ENCODE assay signal across 12 mouse cellular contexts in genomic region chr1:106666140-106667088, GRCm38 (mm10). TPM values are rescaled to one million over a fixed set of nuclear protein-coding genes. Genes with fewer than 3 reads are reported as not detected.
DNase-seq lines count a peak whose midpoint lies in the region; ATAC-seq and TF ChIP-seq lines count a peak whose summit lies in the region.
"Had no signal": no experiment of that assay in that cellular context is flagged by ENCODE, and none has a peak within 500 bp of the region (broad histone marks: within the 10 kb centered on the region; RNA-seq: fewer than 3 reads in every experiment).

No protein-coding gene starts in this region.

- no peaks in the 10 kb centered on the region for H3K36me3 ChIP-seq in kidney, embryonic 14.5 days (ENCODE audit: control insufficient read depth, insufficient read depth, low read length)
- H3K36me3 ChIP-seq in stomach, embryonic 14.5 days (ENCODE audit: control insufficient read depth, insufficient read depth, low read length), result no peaks in the 10 kb centered on the region
- H3K36me3 ChIP-seq in stomach, postnatal 0 days (ENCODE audit: control insufficient read depth, insufficient read depth, low read length), result no peaks in the 10 kb centered on the region
- H3K36me3 ChIP-seq: heart, embryonic 13.5 days; neural tube, embryonic 13.5 days had no signal

- no peak for TF ChIP-seq CTCF in stomach, postnatal 0 days (IDR thresholded peaks at IDR 0.05; ENCODE audit: low read depth)

- no peaks in the 10 kb centered on the region for H3K9me3 ChIP-seq in kidney, embryonic 14.5 days (ENCODE audit: control insufficient read depth, low read length)
- no peaks in the 10 kb centered on the region for H3K9me3 ChIP-seq in stomach, embryonic 14.5 days (ENCODE audit: control insufficient read depth, low read depth, low read length)
- no peaks in the 10 kb centered on the region for H3K9me3 ChIP-seq in stomach, postnatal 0 days (ENCODE audit: control insufficient read depth, low read length)
- H3K9me3 ChIP-seq: heart, embryonic 13.5 days; neural tube, embryonic 13.5 days had no signal

- H3K4me1 ChIP-seq in kidney, embryonic 14.5 days (ENCODE audit: control insufficient read depth, insufficient read depth, low read length), result peaks cover 32% of the 10 kb centered on the region
- peaks cover 14% of the 10 kb centered on the region for H3K4me1 ChIP-seq in stomach, embryonic 14.5 days (ENCODE audit: control insufficient read depth, insufficient read depth, low read length)
- H3K4me1 ChIP-seq in stomach, postnatal 0 days (replicated peaks; ENCODE audit: control insufficient read depth, insufficient read depth), result no peaks in the 10 kb centered on the region

- H3K4me3 ChIP-seq in kidney, embryonic 14.5 days (ENCODE audit: low read length), result no peak overlapping the region
- no peak overlapping the region for H3K4me3 ChIP-seq in stomach, embryonic 14.5 days (ENCODE audit: low read depth, low read length)
- H3K4me3 ChIP-seq in stomach, postnatal 0 days (ENCODE audit: low read depth, low read length), result no peak overlapping the region
- H3K4me3 ChIP-seq: heart, embryonic 13.5 days; neural tube, embryonic 13.5 days had no signal

- no peak overlapping the region for H3K4me2 ChIP-seq in kidney, embryonic 14.5 days (replicated peaks; ENCODE audit: low read depth, low read length)
- no peak overlapping the region for H3K4me2 ChIP-seq in stomach, embryonic 14.5 days (replicated peaks; ENCODE audit: low read depth, low read length)
- H3K4me2 ChIP-seq in stomach, postnatal 0 days (replicated peaks; ENCODE audit: low read depth), result no peak overlapping the region
- H3K4me2 ChIP-seq: heart, embryonic 13.5 days; neural tube, embryonic 13.5 days had no signal

- no peaks in the 10 kb centered on the region for H3K27me3 ChIP-seq in kidney, embryonic 14.5 days (ENCODE audit: control insufficient read depth, insufficient read depth, low read length)
- no peaks in the 10 kb centered on the region for H3K27me3 ChIP-seq in stomach, embryonic 14.5 days (ENCODE audit: control insufficient read depth, insufficient read depth, low read length)
- H3K27me3 ChIP-seq in stomach, postnatal 0 days (ENCODE audit: control insufficient read depth, insufficient read depth, low read length), result no peaks in the 10 kb centered on the region
- H3K27me3 ChIP-seq: heart, embryonic 13.5 days; neural tube, embryonic 13.5 days had no signal

- H3K9ac ChIP-seq in kidney, embryonic 14.5 days (ENCODE audit: low read depth, low read length), result no peak overlapping the region
- no peak overlapping the region for H3K9ac ChIP-seq in stomach, embryonic 14.5 days (replicated peaks; ENCODE audit: low read depth, low read length)
- H3K9ac ChIP-seq in stomach, postnatal 0 days (ENCODE audit: low read length), result no peak overlapping the region
- H3K9ac ChIP-seq: heart, embryonic 13.5 days; neural tube, embryonic 13.5 days had no signal

- peak; percentile 20 to 40 for DNase-seq in cerebellum, postnatal 14 days
- no peak for DNase-seq in cerebellum, adult 18-20 months
- no peak for DNase-seq in kidney, adult 18-20 months
- DNase-seq in stomach, postnatal 0 days (ENCODE audit: low spot score), result no peak
- DNase-seq in layer of hippocampus, adult 18-20 months (ENCODE audit: low spot score in 2 of 2), result no peak
- no peak for DNase-seq in embryo, embryonic 11 days
- DNase-seq: thymus, adult 2 months had no signal

- 20% methylated on average over 8 of the region's 8 CpGs for WGBS in kidney, embryonic 14.5 days
- WGBS in stomach, embryonic 14.5 days, result 44% methylated on average over 8 of the region's 8 CpGs
- WGBS in stomach, postnatal 0 days, result 50% methylated on average over 8 of the region's 8 CpGs

- TF ChIP-seq EP300 in stomach, postnatal 0 days (optimal IDR thresholded peaks at IDR 0.05), result no peak

- ATAC-seq in kidney, embryonic 14.5 days (ENCODE audit: low FRiP score, low TSS enrichment), result peak; percentile 95
- peak; percentile 63; the same call in 1 of the 2 replicates for ATAC-seq in stomach, embryonic 14.5 days (ENCODE audit: insufficient number of reproducible peaks, insufficient read depth, low FRiP score, low read depth)
- ATAC-seq in stomach, postnatal 0 days (ENCODE audit: low FRiP score, low TSS enrichment), result no peak

- peak overlapping the region; percentile 70; the same call in 1 of the 2 replicates for H3K27ac ChIP-seq in kidney, embryonic 14.5 days (ENCODE audit: low read depth, low read length)
- 0 out of 2 replicates have a peak overlapping the region, but pooled peaks have one; percentile 52 for H3K27ac ChIP-seq in stomach, embryonic 14.5 days (ENCODE audit: low read length)
- no peak overlapping the region for H3K27ac ChIP-seq in stomach, postnatal 0 days (replicated peaks)
- H3K27ac ChIP-seq: heart, embryonic 13.5 days; macrophage; neural tube, embryonic 13.5 days had no signal

RNA-seq across cellular contexts. Expression of gene Bcl2, which starts 47.7 kb away (rescaled TPM):
- polyA plus RNA-seq in kidney, embryonic 14.5 days (2014; fragmentation: Nextera tagmentation; extraction: Ambion mirVana), result 20.9 and 21.2 TPM in 2 replicates
- polyA plus RNA-seq in stomach, embryonic 14.5 days (2014; fragmentation: Nextera tagmentation; extraction: Ambion mirVana), result 16.2 and 19.2 TPM in 2 replicates
- polyA plus RNA-seq in stomach, postnatal 0 days (2015; fragmentation: Nextera tagmentation; extraction: Ambion mirVana), result 5.6 and 6.2 TPM in 2 replicates
- 1 to 10 TPM; 8.6 to 9.0 TPM for total RNA-seq in layer of hippocampus, adult 18-20 months (2021)

Comparison
In these comparisons a context has a peak if more than half of its experiments do, and no peak if none do; other contexts are left out.
1. DNase-seq: peak in cerebellum, postnatal 14 days (2 of 2); none in cerebellum, adult 18-20 months (0 of 2), kidney, adult 18-20 months (single experiment), stomach, postnatal 0 days (single experiment), layer of hippocampus, adult 18-20 months (0 of 2) and embryo, embryonic 11 days (single experiment).